Mouse (Mus musculus) left cerebral cortex, adult 2 months (tissue): Measurements from ENCODE around the gene Mrpl42. TPM values are rescaled to one million over a fixed set of nuclear protein-coding genes. Genes with fewer than 3 reads are reported as not detected.

Experiments
- DNase-seq, 2 experiments: peaks; one replicate each; pipeline ENCODE4 v3.0.0; 2021 to 2022; ENCODE audit warnings: low spot score in 2 of 2, mixed read lengths in 1 of 2; ENCODE audit errors: extremely low spot score in 1 of 2
- H3K27ac ChIP-seq: fragments of 200-600 bp; 2 replicates; pipeline ENCODE4 v1.8.1; 2022
- H3K4me3 ChIP-seq: fragments of 200-600 bp; 2 replicates; pipeline ENCODE4 v1.8.1; 2022
- CTCF ChIP-seq: fragments of 200-600 bp; IDR thresholded peaks from 2 replicates; pipeline ENCODE4 v1.8.1; 2022; ENCODE audit warnings: antibody characterized with exemption, mild to moderate bottlenecking, moderate library complexity
- intact Hi-C: fragments of 180-260 bp; cut with DNase I; formaldehyde crosslinking; loops from one replicate; pipeline ENCODE4 v1.15.1; 2025
- total RNA-seq, 2 experiments: library from RNA; stranded (reverse); gene quantifications; 2 replicates each; pipeline ENCODE4 v1.2.3; 2021

The Mrpl42 gene
- total RNA-seq, 2 experiments from 2014 or later = 69.0 to 71.2 TPM

GRCm38 (mm10) chr10:95447954-95448353 lies 53.8 kb downstream of the Mrpl42 start:
- TF ChIP-seq CTCF = no peak
- Histone ChIP-seq H3K4me3 (no peak overlapping the region), H3K27ac (no peak overlapping the region)
- intact Hi-C loops = no loop called here
- no peak for DNase-seq

GRCm38 (mm10) chr10:95445104-95446056 lies 56.4 kb downstream of the Mrpl42 start:
- H3K4me3 ChIP-seq = no peak overlapping the region
- DNase-seq = no peak
- intact Hi-C loops = no loop called here
- H3K27ac ChIP-seq = no peak overlapping the region
- no peak for TF ChIP-seq CTCF

GRCm38 (mm10) chr10:95442334-95442733 lies 59.4 kb downstream of the Mrpl42 start:
- DNase-seq = no peak
- intact Hi-C loops = no loop called here
- H3K27ac ChIP-seq = no peak overlapping the region
- no peak overlapping the region for H3K4me3 ChIP-seq
- TF ChIP-seq CTCF = no peak

GRCm38 (mm10) chr10:95440566-95440965 lies 61.2 kb downstream of the Mrpl42 start:
- no peak for DNase-seq
- intact Hi-C loops = no loop called here
- Histone ChIP-seq H3K27ac (no peak overlapping the region), H3K4me3 (no peak overlapping the region)
- TF ChIP-seq CTCF = no peak

GRCm38 (mm10) chr10:95439718-95440339 lies 61.9 kb downstream of the Mrpl42 start:
- no peak for DNase-seq
- H3K27ac ChIP-seq = no peak overlapping the region
- TF ChIP-seq CTCF = no peak
- intact Hi-C loops = no loop called here
- H3K4me3 ChIP-seq = no peak overlapping the region

GRCm38 (mm10) chr10:95438941-95439340 lies 62.8 kb downstream of the Mrpl42 start:
- DNase-seq = no peak
- TF ChIP-seq CTCF = no peak
- no peak overlapping the region for H3K4me3 ChIP-seq
- intact Hi-C loops = no loop called here
- H3K27ac ChIP-seq = no peak overlapping the region

Other genes starting within 250 kb of the Mrpl42 start
- gene Cradd, start 177.8 kb downstream of the Mrpl42 start, total RNA-seq = 1 to 10 TPM; 5.6 to 5.9 TPM
- 10 to 100 TPM; 26.4 to 33.7 TPM for gene Socs2, start 84.8 kb downstream of the Mrpl42 start, total RNA-seq
- 100 to 1,000 TPM; 196 to 198 TPM for gene Ube2n, start 13.2 kb upstream of the Mrpl42 start, total RNA-seq
- gene Nudt4, start 62.2 kb upstream of the Mrpl42 start, total RNA-seq = 100 to 1,000 TPM; 140 to 147 TPM
- not detected for gene Anapc15-ps, start 171.5 kb upstream of the Mrpl42 start, total RNA-seq